Mouse (Mus musculus) stomach, postnatal 0 days (tissue): ENCODE results near the gene Arhgap31. TPM values are rescaled to one million over a fixed set of nuclear protein-coding genes. Genes with fewer than 3 reads are reported as not detected.
"Not testable (repeated sequence)": the region's sequence is repeated elsewhere in the genome, so short reads cannot be mapped to it uniquely, and the experiment has no call there.

Experiments used
- ATAC-seq: fragments of 200-750 bp; cut with Nextera tagmentation; 2 replicates; pipeline ENCODE4 v1.8.0; 2017; ENCODE audit not compliant: low FRiP score, low TSS enrichment
- DNase-seq: peaks from one replicate; pipeline ENCODE4 v3.0.0-alpha.2; 2016; ENCODE audit warnings: low spot score
- H3K27ac ChIP-seq: fragments of 300-500 bp; sonication (generic); replicated peaks from 2 replicates; pipeline ENCODE4 v1.5.1; 2014; ENCODE audit warnings: mild to moderate bottlenecking, control low read depth
- H3K27me3 ChIP-seq: fragments of 300-500 bp; sonication (generic); 2 replicates; pipeline ENCODE4 v1.6.1; 2014; ENCODE audit warnings: low read length; ENCODE audit not compliant: control insufficient read depth, insufficient read depth
- H3K36me3 ChIP-seq: fragments of 300-500 bp; sonication (generic); 2 replicates; pipeline ENCODE4 v1.6.1; 2014; ENCODE audit warnings: low read length, mixed read lengths; ENCODE audit not compliant: control insufficient read depth, insufficient read depth
- H3K4me1 ChIP-seq: fragments of 300-500 bp; sonication (generic); replicated peaks from 2 replicates; pipeline ENCODE4 v1.6.1; 2014; ENCODE audit warnings: antibody characterized with exemption; ENCODE audit not compliant: control insufficient read depth, insufficient read depth
- H3K4me2 ChIP-seq: fragments of 300-500 bp; sonication (generic); replicated peaks from 2 replicates; pipeline ENCODE4 v1.6.1; 2014; ENCODE audit warnings: low read depth, mild to moderate bottlenecking, control low read depth, moderate library complexity
- H3K4me3 ChIP-seq: fragments of 300-500 bp; sonication (generic); 2 replicates; pipeline ENCODE4 v1.5.1; 2014; ENCODE audit warnings: low read depth, low read length, control low read depth
- H3K9ac ChIP-seq: fragments of 300-500 bp; sonication (generic); 2 replicates; pipeline ENCODE4 v1.6.1; 2014; ENCODE audit warnings: mild to moderate bottlenecking, low read length, control low read depth, mixed read lengths
- H3K9me3 ChIP-seq: fragments of 300-500 bp; sonication (generic); 2 replicates; pipeline ENCODE4 v1.6.1; 2016; ENCODE audit warnings: low read length; ENCODE audit not compliant: control insufficient read depth
- CTCF ChIP-seq: IDR thresholded peaks from 2 replicates; pipeline ENCODE4 v1.5.1; 2016; ENCODE audit warnings: antibody characterized with exemption, low read depth, mild to moderate bottlenecking, moderate library complexity
- EP300 ChIP-seq: optimal IDR thresholded peaks from 2 replicates; pipeline ENCODE3; 2016; ENCODE audit warnings: antibody characterized with exemption
- WGBS: fragments of 180-500 bp; shearing (Covaris S2); extraction: QIAGEN DNeasy Blood & Tissue Kit; methylation state at CpG from one replicate; pipeline ENCODE4 v1.1.7; 2014; 5-methylcytosine and 5-hydroxymethylcytosine counted together
- polyA plus RNA-seq: library from polyadenylated mRNA; unstranded; fragments of >200 nt; fragmentation: Nextera tagmentation; extraction: Ambion mirVana; gene quantifications from 2 replicates; pipeline ENCODE4 v1.2.1, GENCODE M21; 2015

Arhgap31 gene
- polyA plus RNA-seq, 1 experiment from 2014 or later, result 3.1 TPM

GRCm38 (mm10) chr16:38721377-38721776 lies 8.3 kb upstream of the Arhgap31 start:
- Histone ChIP-seq H3K27ac (no peak overlapping the region), H3K4me3 (no peak overlapping the region), H3K4me1 (no peaks in the 10 kb centered on the region), H3K9me3 (no peaks in the 10 kb centered on the region), H3K9ac (no peak overlapping the region), H3K4me2 (no peak overlapping the region), H3K36me3 (no peaks in the 10 kb centered on the region), H3K27me3 (no peaks in the 10 kb centered on the region)
- DNase-seq (no peak), ATAC-seq (no peak)
- TF ChIP-seq CTCF, result no peak
- TF ChIP-seq EP300, result no peak
- 90% methylated on average over 8 of the region's 9 CpGs for WGBS

GRCm38 (mm10) chr16:38714259-38714526 lies 1.1 kb upstream of the Arhgap31 start:
- WGBS, result 41% methylated on average over 11 of the region's 12 CpGs
- ATAC-seq, result not testable (repeated sequence)

DNA sequence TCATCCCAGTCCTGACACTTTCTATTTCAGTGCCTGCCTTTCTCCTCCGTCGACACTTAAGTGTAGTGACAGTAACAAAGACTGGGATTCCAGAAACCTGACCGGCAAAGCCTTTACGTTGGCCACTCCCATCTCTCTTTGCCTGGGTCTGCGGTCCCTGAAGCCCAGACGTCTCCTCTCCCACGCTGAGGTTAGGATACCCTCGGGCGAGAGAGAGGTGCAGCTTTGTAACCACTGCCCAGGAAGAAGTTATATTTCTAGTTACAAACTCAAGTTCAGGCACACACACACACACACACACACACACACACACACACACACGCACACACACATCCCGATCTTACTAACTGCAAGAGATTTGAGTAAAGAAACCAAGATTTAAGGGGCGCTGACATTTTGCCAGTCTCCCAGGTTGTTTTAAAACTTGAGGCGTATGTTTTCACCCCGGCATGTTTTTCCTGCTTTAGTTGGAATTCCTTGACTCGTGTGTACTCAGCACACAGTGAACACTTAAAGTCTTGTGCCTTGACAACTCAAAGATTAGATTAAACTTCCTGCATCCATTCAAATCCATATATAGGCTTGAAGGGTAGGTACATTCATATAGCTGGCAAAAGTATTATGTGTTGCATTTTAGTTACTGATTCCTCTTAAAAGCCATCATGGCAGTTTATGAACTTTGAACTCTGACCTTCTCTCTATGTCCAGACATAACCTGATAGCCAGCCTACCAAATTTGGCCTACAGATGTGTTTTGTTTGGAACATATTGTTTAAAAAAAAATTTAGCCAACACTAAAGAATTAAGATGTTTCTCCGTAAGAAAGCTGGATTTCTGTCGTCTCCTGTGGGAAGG lies 557 bp upstream of the Arhgap31 start:
- ATAC-seq, result peak; percentile 60
- peak overlapping the region; percentile 95 for H3K27ac ChIP-seq
- peak overlapping the region; percentile 72 for H3K4me3 ChIP-seq
- no peaks in the 10 kb centered on the region for H3K27me3 ChIP-seq
- 9% methylated on average over 17 of the region's 17 CpGs for WGBS
- TF ChIP-seq CTCF, result no peak
- TF ChIP-seq EP300, result no peak
- H3K9ac ChIP-seq, result peak overlapping the region; percentile 83
- peak overlapping the region; percentile 69 for H3K4me2 ChIP-seq
- no peaks in the 10 kb centered on the region for H3K36me3 ChIP-seq
- peaks cover 3% of the 10 kb centered on the region; the same call in 1 of the 2 replicates for H3K4me1 ChIP-seq
- no peak for DNase-seq
- H3K9me3 ChIP-seq, result no peaks in the 10 kb centered on the region

More at GRCm38 (mm10) chr16:38714259-38714526, 1.1 kb upstream of the Arhgap31 start:
- not testable (repeated sequence) for H3K27me3 ChIP-seq, H3K36me3 ChIP-seq, H3K9ac ChIP-seq, H3K4me1 ChIP-seq, H3K9me3 ChIP-seq, DNase-seq, H3K27ac ChIP-seq
- Histone ChIP-seq H3K4me3 (peak overlapping the region; percentile 6; the same call in 1 of the 2 replicates), H3K4me2 (peak overlapping the region; percentile 69)

DNA sequence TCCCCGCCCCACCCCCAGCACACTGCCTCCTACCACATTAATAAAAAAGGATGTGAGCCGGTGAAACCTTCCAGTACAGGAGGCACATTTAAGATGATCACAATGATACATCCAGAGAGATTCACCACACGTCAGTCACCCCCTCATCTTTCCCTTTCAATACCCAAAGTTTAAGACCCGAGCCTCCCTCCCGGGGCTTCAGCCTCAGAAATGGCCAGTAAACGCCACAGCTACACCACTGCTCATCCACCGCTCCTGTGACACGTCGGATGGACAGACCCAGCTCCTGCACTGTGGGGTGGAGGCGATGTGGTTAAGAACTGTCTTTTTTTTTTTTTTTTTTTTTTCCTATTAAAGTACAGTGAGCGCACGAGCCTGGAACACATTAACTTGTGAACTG lies 969 bp downstream of the Arhgap31 start:
- Histone ChIP-seq H3K4me2 (peak overlapping the region; percentile 69), H3K36me3 (no peaks in the 10 kb centered on the region), H3K4me1 (peaks cover 3% of the 10 kb centered on the region; the same call in 1 of the 2 replicates), H3K27ac (peak overlapping the region; percentile 95), H3K9me3 (no peaks in the 10 kb centered on the region), H3K27me3 (no peaks in the 10 kb centered on the region), H3K4me3 (peak overlapping the region; percentile 72), H3K9ac (peak overlapping the region; percentile 83)
- TF ChIP-seq CTCF (no peak), EP300 (no peak)
- under 1% methylated on average over 12 of the region's 12 CpGs for WGBS
- no peak for ATAC-seq
- no peak for DNase-seq

GRCm38 (mm10) chr16:38711245-38711644 lies 1.8 kb downstream of the Arhgap31 start:
- Histone ChIP-seq H3K9me3 (no peaks in the 10 kb centered on the region), H3K36me3 (no peaks in the 10 kb centered on the region), H3K27me3 (no peaks in the 10 kb centered on the region), H3K27ac (no peak overlapping the region), H3K4me2 (peak overlapping the region; percentile 69), H3K4me3 (peak overlapping the region; percentile 72), H3K4me1 (peaks cover 3% of the 10 kb centered on the region; the same call in 1 of the 2 replicates), H3K9ac (no peak overlapping the region)
- TF ChIP-seq CTCF (no peak), EP300 (no peak)
- DNase-seq (no peak), ATAC-seq (no peak)
- 39% methylated on average over 4 of the region's 4 CpGs for WGBS

- Histone ChIP-seq H3K36me3 (no peaks in the 10 kb centered on the region), H3K9me3 (no peaks in the 10 kb centered on the region), H3K9ac (no peak overlapping the region), H3K27me3 (no peaks in the 10 kb centered on the region), H3K4me3 (no peak overlapping the region), H3K27ac (no peak overlapping the region), H3K4me2 (no peak overlapping the region), H3K4me1 (peaks cover 3% of the 10 kb centered on the region; the same call in 1 of the 2 replicates)
- DNase-seq (no peak), ATAC-seq (no peak)
- TF ChIP-seq CTCF (0 out of 2 replicates have a peak, but pooled peaks have one; percentile 9), EP300 (no peak)
- 70% methylated on average over 7 of the region's 7 CpGs for WGBS
Observed at GRCm38 (mm10) chr16:38708962-38709520, 4.0 kb downstream of the Arhgap31 start.
